29 mouse cellular contexts compared by ENCODE assay signal in the genomic region with DNA sequence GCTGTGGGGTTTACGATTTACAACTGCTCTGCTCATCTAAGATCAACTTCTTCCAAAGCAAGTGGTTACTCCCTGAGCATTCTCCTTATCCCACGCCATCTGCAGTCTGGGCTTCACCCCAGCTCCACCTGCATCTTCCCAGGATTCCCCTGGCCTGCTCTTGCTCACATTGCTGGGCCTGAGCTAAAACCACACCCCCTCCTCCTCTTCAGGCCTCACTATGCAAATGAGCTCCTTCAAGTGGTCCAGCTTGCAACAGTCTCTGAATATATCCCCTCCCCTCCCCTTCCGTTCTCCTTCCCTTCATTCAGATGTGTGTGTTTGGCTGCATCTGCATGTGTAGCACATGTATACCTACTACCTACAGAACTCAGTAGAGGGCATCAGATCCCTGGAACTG. TPM values are rescaled to one million over a fixed set of nuclear protein-coding genes. Genes with fewer than 3 reads are reported as not detected.
DNase-seq lines count a peak whose midpoint lies in the region; ATAC-seq and TF ChIP-seq lines count a peak whose summit lies in the region.
"Had no signal": no experiment of that assay in that cellular context is flagged by ENCODE, and none has a peak within 500 bp of the region (broad histone marks: within the 10 kb centered on the region; RNA-seq: fewer than 3 reads in every experiment).

No protein-coding gene starts in this region.

- WGBS in lung, adult 2 months = 68% methylated on average over 3 of the region's 3 CpGs
- WGBS in lung, postnatal 0 days = 48% methylated on average over 3 of the region's 3 CpGs
- WGBS in thymus, adult 2 months = 72% methylated on average over 3 of the region's 3 CpGs

- TF ChIP-seq POLR2A in lung, adult 2 months (IDR thresholded peaks at IDR 0.05; ENCODE audit: borderline replicate concordance, extremely low read depth, low read depth, low read length) = no peak
- TF ChIP-seq POLR2A in thymus, adult 2 months (IDR thresholded peaks at IDR 0.05; ENCODE audit: control insufficient read depth, extremely low read depth, insufficient read depth, low read length, poor library complexity) = no peak

- H3K9ac ChIP-seq in lung, postnatal 0 days (replicated peaks; ENCODE audit: low read depth) = no peak overlapping the region
- H3K9ac ChIP-seq: heart, embryonic 15.5 days; hindbrain, embryonic 15.5 days; intestine, embryonic 15.5 days; limb, embryonic 13.5 days; liver, embryonic 12.5 days; lung, embryonic 14.5 days; neural tube, embryonic 15.5 days had no signal

- H3K9me3 ChIP-seq in lung, postnatal 0 days (ENCODE audit: low read length) = no peaks in the 10 kb centered on the region
- H3K9me3 ChIP-seq: forebrain, embryonic 10.5 days; heart, embryonic 15.5 days; hindbrain, embryonic 15.5 days; intestine, embryonic 15.5 days; limb, embryonic 13.5 days; liver, embryonic 12.5 days; neural tube, embryonic 15.5 days had no signal

- TF ChIP-seq CTCF in lung, adult 2 months (IDR thresholded peaks at IDR 0.05; ENCODE audit: insufficient read depth, low read length) = no peak
- TF ChIP-seq CTCF in lung, postnatal 0 days (IDR thresholded peaks at IDR 0.05) = no peak
- no peak for TF ChIP-seq CTCF in thymus, adult 2 months (IDR thresholded peaks at IDR 0.05; ENCODE audit: borderline replicate concordance, control insufficient read depth, extremely low read depth, insufficient read depth, low read length, poor library complexity)

- H3K36me3 ChIP-seq in lung, postnatal 0 days (ENCODE audit: insufficient read depth, low read length) = no peaks in the 10 kb centered on the region
- H3K36me3 ChIP-seq in thymus, adult 2 months (ENCODE audit: control insufficient read depth, insufficient read depth, low read length) = no peaks in the 10 kb centered on the region
- H3K36me3 ChIP-seq: forebrain, embryonic 10.5 days; heart, embryonic 15.5 days; hindbrain, embryonic 15.5 days; intestine, embryonic 15.5 days; limb, embryonic 13.5 days; liver, embryonic 12.5 days; neural tube, embryonic 15.5 days had no signal

- no peaks in the 10 kb centered on the region for H3K27me3 ChIP-seq in lung, postnatal 0 days (replicated peaks; ENCODE audit: insufficient read depth, low read length)
- H3K27me3 ChIP-seq in thymus, adult 2 months (ENCODE audit: control insufficient read depth, insufficient read depth, low read length) = no peaks in the 10 kb centered on the region
- H3K27me3 ChIP-seq: heart, embryonic 15.5 days; hindbrain, embryonic 15.5 days; intestine, embryonic 15.5 days; neural tube, embryonic 15.5 days had no signal

- H3K4me1 ChIP-seq in lung, adult 2 months (ENCODE audit: control insufficient read depth, insufficient read depth, low read length) = peaks cover 7% of the 10 kb centered on the region; the same call in 1 of the 2 replicates
- H3K4me1 ChIP-seq in lung, postnatal 0 days (ENCODE audit: insufficient read depth, low read depth, low read length) = no peaks in the 10 kb centered on the region
- H3K4me1 ChIP-seq in thymus, adult 2 months (replicated peaks; ENCODE audit: control insufficient read depth, insufficient read depth, low read length) = peaks cover 3% of the 10 kb centered on the region
- H3K4me1 ChIP-seq: intestine, embryonic 15.5 days; limb, embryonic 13.5 days; liver, embryonic 12.5 days had no signal

- TF ChIP-seq EP300 in lung, postnatal 0 days (IDR thresholded peaks at IDR 0.05) = no peak

- DNase-seq in lung, adult 2 months = peak; percentile 6
- no peak for DNase-seq in lung, postnatal 0 days (ENCODE audit: low spot score)
- DNase-seq in thymus, adult 2 months = no peak
- DNase-seq in thymus, postnatal 14 days = no peak
- DNase-seq in ZHBTc4 (ENCODE audit: low read depth, low spot score) = peak; percentile 60
- DNase-seq in layer of hippocampus, adult 9-10 months (ENCODE audit: low spot score) = no peak
- DNase-seq in adrenal gland, postnatal 14 days = no peak
- DNase-seq: cerebellum, adult 18-20 months; cerebellum, postnatal 14 days; gastrocnemius, postnatal 36 days; heart, postnatal 36 days; kidney, adult 8-10 months; kidney, postnatal 14 days; layer of hippocampus, postnatal 36 days; lung, embryonic 14.5 days had no signal

- no peak overlapping the region for H3K27ac ChIP-seq in lung, postnatal 0 days (ENCODE audit: low read length)
- H3K27ac ChIP-seq in thymus, adult 2 months (ENCODE audit: control insufficient read depth, insufficient read depth, low read length) = 0 out of 2 replicates have a peak overlapping the region, but pooled peaks have one; percentile 18
- H3K27ac ChIP-seq: forebrain, embryonic 10.5 days; heart, embryonic 15.5 days; hindbrain, embryonic 15.5 days; intestine, embryonic 15.5 days; layer of hippocampus, adult 2 months; limb, embryonic 13.5 days; liver, embryonic 12.5 days; neural tube, embryonic 15.5 days; stomach, postnatal 0 days had no signal

- no peak for ATAC-seq in lung, postnatal 0 days
- ATAC-seq: intestine, embryonic 15.5 days; liver, embryonic 12.5 days had no signal

- H3K4me3 ChIP-seq in lung, adult 2 months (replicated peaks; ENCODE audit: extremely low read depth, low read depth, low read length) = no peak overlapping the region
- no peak overlapping the region for H3K4me3 ChIP-seq in lung, postnatal 0 days (ENCODE audit: low read depth, low read length)
- H3K4me3 ChIP-seq in thymus, adult 2 months (ENCODE audit: control insufficient read depth, insufficient read depth, low read length) = no peak overlapping the region
- H3K4me3 ChIP-seq: forebrain, embryonic 10.5 days; heart, embryonic 15.5 days; hindbrain, embryonic 15.5 days; intestine, embryonic 15.5 days; layer of hippocampus, adult 2 months; limb, embryonic 13.5 days; liver, embryonic 12.5 days; neural tube, embryonic 15.5 days had no signal

- no peak overlapping the region for H3K4me2 ChIP-seq in lung, postnatal 0 days (replicated peaks; ENCODE audit: low read depth, low read length)
- H3K4me2 ChIP-seq: heart, embryonic 15.5 days; hindbrain, embryonic 15.5 days; intestine, embryonic 15.5 days; limb, embryonic 13.5 days; liver, embryonic 12.5 days; lung, embryonic 14.5 days; midbrain, embryonic 11.5 days; neural tube, embryonic 15.5 days had no signal

RNA-seq across cellular contexts. Expression of a gene that starts 6.3 kb away (rescaled TPM):
- 256 and 285 TPM in 2 replicates for polyA plus RNA-seq in lung, adult 2 months (2012; rRNA removed)
- 11.9 and 12.6 TPM in 2 replicates for polyA plus RNA-seq in lung, postnatal 0 days (2015; fragmentation: Nextera tagmentation; extraction: Ambion mirVana)
- polyA plus RNA-seq in thymus, adult 2 months (2012; rRNA removed) = 492 and 666 TPM in 2 replicates
- total RNA-seq in adrenal gland, postnatal 14 days (2021) = 22.8 and 92.3 TPM in 2 replicates
- polyA plus RNA-seq: C2C12 had no signal

RNA-seq across cellular contexts. Expression of a gene that starts 11.7 kb away (rescaled TPM):
- polyA plus RNA-seq in lung, adult 2 months (2012; rRNA removed) = 544 and 571 TPM in 2 replicates
- polyA plus RNA-seq in lung, postnatal 0 days (2015; fragmentation: Nextera tagmentation; extraction: Ambion mirVana) = 15.8 and 20.6 TPM in 2 replicates
- polyA plus RNA-seq in thymus, adult 2 months (2012; rRNA removed) = 1,027 and 1,363 TPM in 2 replicates
- 21.7 and 108 TPM in 2 replicates for total RNA-seq in adrenal gland, postnatal 14 days (2021)
- polyA plus RNA-seq: C2C12; embryonic facial prominence, embryonic 11.5 days; midbrain, embryonic 11.5 days had no signal

RNA-seq across cellular contexts. Expression of a gene that starts 26.1 kb away (rescaled TPM):
- polyA plus RNA-seq in lung, adult 2 months (2012; rRNA removed) = 0.63 and 1.2 TPM in 2 replicates
- polyA plus RNA-seq in lung, postnatal 0 days (2015; fragmentation: Nextera tagmentation; extraction: Ambion mirVana) = not detected in 2 replicates
- polyA plus RNA-seq in thymus, adult 2 months (2012; rRNA removed) = 7.6 and 10.0 TPM in 2 replicates
- 1.1 TPM in 1 of 2 replicates, not detected in the other for total RNA-seq in adrenal gland, postnatal 14 days (2021)
- total RNA-seq: adrenal gland, adult 18-20 months; gastrocnemius, postnatal 36 days; heart, postnatal 36 days; layer of hippocampus, adult 2 months; layer of hippocampus, postnatal 36 days; left cerebral cortex, postnatal 14 days had no signal
- polyA plus RNA-seq: C2C12; embryonic facial prominence, embryonic 11.5 days; forebrain, embryonic 10.5 days; heart, embryonic 15.5 days; intestine, embryonic 15.5 days; limb, embryonic 13.5 days; liver, embryonic 12.5 days; lung, embryonic 14.5 days; midbrain, embryonic 11.5 days; stomach, postnatal 0 days had no signal

RNA-seq across cellular contexts. Expression of a gene that starts 41.9 kb away (rescaled TPM):
- 1,370 and 1,736 TPM in 2 replicates for polyA plus RNA-seq in lung, adult 2 months (2012; rRNA removed)
- polyA plus RNA-seq in lung, postnatal 0 days (2015; fragmentation: Nextera tagmentation; extraction: Ambion mirVana) = 17.8 and 19.2 TPM in 2 replicates
- 2,799 and 4,004 TPM in 2 replicates for polyA plus RNA-seq in thymus, adult 2 months (2012; rRNA removed)
- total RNA-seq in adrenal gland, postnatal 14 days (2021) = 19.8 and 71.0 TPM in 2 replicates
- polyA plus RNA-seq: C2C12 had no signal

RNA-seq across cellular contexts. Expression of a gene that starts 55.3 kb away (rescaled TPM):
- polyA plus RNA-seq in lung, adult 2 months (2012; rRNA removed) = 0.37 and 0.78 TPM in 2 replicates
- polyA plus RNA-seq in lung, postnatal 0 days (2015; fragmentation: Nextera tagmentation; extraction: Ambion mirVana) = 0.07 TPM in 1 of 2 replicates, not detected in the other
- polyA plus RNA-seq in thymus, adult 2 months (2012; rRNA removed) = 1.3 and 1.4 TPM in 2 replicates
- 0.26 and 0.64 TPM in 2 replicates for total RNA-seq in adrenal gland, postnatal 14 days (2021)
- polyA plus RNA-seq: C2C12; forebrain, embryonic 10.5 days; heart, embryonic 15.5 days; neural tube, embryonic 15.5 days had no signal

Comparison
In these comparisons a context has a peak if more than half of its experiments do, and no peak if none do; other contexts are left out.
1. DNase-seq: peak in lung, adult 2 months (single experiment) and ZHBTc4 (single experiment); none in lung, postnatal 0 days (single experiment), thymus, adult 2 months (single experiment), thymus, postnatal 14 days (single experiment), layer of hippocampus, adult 9-10 months (single experiment) and adrenal gland, postnatal 14 days (single experiment).
2. RNA of a gene that starts 6.3 kb away (polyA plus RNA-seq): 492 to 666 TPM in thymus, adult 2 months and 256 to 285 TPM in lung, adult 2 months; 11.9 to 12.6 TPM in lung, postnatal 0 days; every median in the first group is over 10 times any median in the second.
3. RNA of a gene that starts 11.7 kb away (polyA plus RNA-seq): 1,027 to 1,363 TPM in thymus, adult 2 months and 544 to 571 TPM in lung, adult 2 months; 15.8 to 20.6 TPM in lung, postnatal 0 days; every median in the first group is over 10 times any median in the second.